Mouse (Mus musculus): ENCODE measurements at regions not wholly inside any gene's neighbourhood (a gene's known extent, or its start where the extent isn't known, plus 50 kb on each side); places are given as distances from the start of the nearest gene placed in this dataset.

DNA sequence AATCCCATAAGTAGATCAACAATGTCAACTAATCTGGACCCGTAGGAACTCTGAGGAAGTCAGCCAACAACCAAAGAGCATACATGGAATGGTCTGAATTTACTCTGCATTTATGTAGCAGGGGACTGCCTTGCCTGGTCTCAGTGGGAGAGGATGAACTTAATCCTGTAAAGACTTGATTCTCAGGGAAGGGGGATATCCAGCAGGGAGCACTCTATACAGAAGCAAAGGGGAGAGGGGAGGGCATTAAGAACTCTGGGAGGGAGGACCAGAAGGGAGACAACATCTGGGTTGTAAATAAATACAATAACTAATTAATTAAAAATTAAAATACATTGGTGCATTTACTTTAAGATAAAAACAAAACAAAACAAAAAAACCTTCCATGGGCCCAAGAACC lies 695.4 kb upstream of the Pcdh17 start:
- TF ChIP-seq ZKSCAN1 (IDR thresholded peaks at IDR 0.05; ENCODE audit: low read depth, low read length) (no peak), UBTF (IDR thresholded peaks at IDR 0.05; ENCODE audit: borderline replicate concordance, insufficient read depth, low read depth, low read length) (no peak), POLR2A (IDR thresholded peaks at IDR 0.05; ENCODE audit: control insufficient read depth in 1 of 2, insufficient read depth in 1 of 2, low read depth in 1 of 2, low read length in 2 of 2, poor library complexity in 1 of 2) (no peak), EP300 (IDR thresholded peaks at IDR 0.05; ENCODE audit: low read depth in 1 of 2, low read length in 2 of 2) (no peak), HCFC1 (IDR thresholded peaks at IDR 0.05; ENCODE audit: low read depth, low read length) (no peak), USF2 (IDR thresholded peaks at IDR 0.05; ENCODE audit: borderline replicate concordance in 1 of 2, insufficient read depth in 1 of 2, low read depth in 1 of 2, low read length in 2 of 2) (no peak), RAD21 (IDR thresholded peaks at IDR 0.05; ENCODE audit: low read depth, low read length) (no peak), GABPA (IDR thresholded peaks at IDR 0.05; ENCODE audit: low read depth, low read length) (no peak), POLR2AphosphoS2 (IDR thresholded peaks at IDR 0.05; ENCODE audit: low read length) (no peak), TCF12 (IDR thresholded peaks at IDR 0.05; ENCODE audit: low read depth, low read length) (no peak), CHD1 (IDR thresholded peaks at IDR 0.05; ENCODE audit: low read depth, low read length) (no peak), NELFE (IDR thresholded peaks at IDR 0.05; ENCODE audit: low read depth, low read length) (no peak), MYB (IDR thresholded peaks at IDR 0.05; ENCODE audit: low read depth, low read length) (no peak)
- peaks cover 0 to 21% of the 10 kb centered on the region in 2 experiments; a peak in 2 of 4 replicates for H3K36me3 ChIP-seq (ENCODE audit: control insufficient read depth in 1 of 2, insufficient read depth in 2 of 2, low read length in 2 of 2)
- no peaks in the 10 kb centered on the region for H3K27me3 ChIP-seq (ENCODE audit: control insufficient read depth in 1 of 2, insufficient read depth in 2 of 2, low read length in 2 of 2)
- no peak overlapping the region for H3K9ac ChIP-seq (ENCODE audit: control insufficient read depth, low read depth, low read length, poor library complexity, severe bottlenecking)
- no peak overlapping the region for H3K4me3 ChIP-seq (ENCODE audit: control insufficient read depth in 1 of 2, insufficient read depth in 1 of 2, low read depth in 2 of 2, low read length in 2 of 2)
- DNase-seq (ENCODE audit: low read depth, low spot score) = no peak
- H3K4me1 ChIP-seq (ENCODE audit: control insufficient read depth in 1 of 2, insufficient read depth in 2 of 2, low read length in 2 of 2) = peaks cover 3 to 11% of the 10 kb centered on the region in 2 experiments
- no peaks in the 10 kb centered on the region for H3K9me3 ChIP-seq (replicated peaks; ENCODE audit: insufficient read depth, low read length)
- no peaks in the 10 kb centered on the region for H3K79me2 ChIP-seq (ENCODE audit: control insufficient read depth, insufficient read depth, low read length, poor library complexity)
- H3K27ac ChIP-seq (ENCODE audit: control insufficient read depth, low read depth, low read length) = no peak overlapping the region

DNA sequence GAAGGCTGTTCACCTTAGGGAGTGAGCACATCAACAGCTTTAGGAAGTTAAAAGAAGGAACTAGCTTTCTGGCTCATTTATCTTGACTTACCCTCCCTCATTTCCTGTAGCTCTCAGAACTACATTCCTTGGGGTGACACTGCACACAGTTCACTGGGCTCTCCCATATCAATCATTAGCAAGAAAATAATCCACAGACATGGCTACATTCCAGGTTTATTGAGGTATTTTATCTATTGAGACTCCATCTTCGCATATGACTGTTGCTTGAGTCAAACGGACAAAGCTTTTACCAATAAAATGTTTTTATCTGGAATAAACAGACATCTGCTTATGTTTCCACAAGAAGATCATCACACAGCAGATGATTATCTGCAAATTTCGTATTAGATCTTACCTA lies 691.5 kb upstream of the Pcdh17 start:
- peak overlapping the region; percentile 92 for H3K27ac ChIP-seq (ENCODE audit: control insufficient read depth, low read depth, low read length)
- H3K4me1 ChIP-seq (ENCODE audit: control insufficient read depth in 1 of 2, insufficient read depth in 2 of 2, low read length in 2 of 2) = peaks cover 3 to 11% of the 10 kb centered on the region in 2 experiments
- no peak overlapping the region for H3K4me3 ChIP-seq (ENCODE audit: control insufficient read depth in 1 of 2, insufficient read depth in 1 of 2, low read depth in 2 of 2, low read length in 2 of 2)
- H3K27me3 ChIP-seq (ENCODE audit: control insufficient read depth in 1 of 2, insufficient read depth in 2 of 2, low read length in 2 of 2) = no peaks in the 10 kb centered on the region
- DNase-seq (ENCODE audit: low read depth, low spot score) = peak; percentile 92
- H3K9ac ChIP-seq (ENCODE audit: control insufficient read depth, low read depth, low read length, poor library complexity, severe bottlenecking) = no peak overlapping the region
- no peaks in the 10 kb centered on the region for H3K79me2 ChIP-seq (ENCODE audit: control insufficient read depth, insufficient read depth, low read length, poor library complexity)
- peaks cover 0 to 23% of the 10 kb centered on the region in 2 experiments; a peak in 2 of 4 replicates for H3K36me3 ChIP-seq (ENCODE audit: control insufficient read depth in 1 of 2, insufficient read depth in 2 of 2, low read length in 2 of 2)
- no peaks in the 10 kb centered on the region for H3K9me3 ChIP-seq (replicated peaks; ENCODE audit: insufficient read depth, low read length)
- TF ChIP-seq ZMIZ1 (IDR thresholded peaks at IDR 0.05; ENCODE audit: low read depth, low read length) (no peak), POLR2AphosphoS2 (IDR thresholded peaks at IDR 0.05; ENCODE audit: low read length) (no peak), MAZ (IDR thresholded peaks at IDR 0.05; ENCODE audit: low read depth, low read length) (no peak), E2F4 (IDR thresholded peaks at IDR 0.05; ENCODE audit: borderline replicate concordance, low read depth, low read length) (no peak), ZC3H11A (IDR thresholded peaks at IDR 0.05; ENCODE audit: low read depth, low read length) (no peak), RCOR1 (IDR thresholded peaks at IDR 0.05; ENCODE audit: low read depth, low read length) (peak; percentile 13; the same call in 1 of the 2 replicates), ELF1 (IDR thresholded peaks at IDR 0.05; ENCODE audit: low read depth, low read length) (peak; percentile 34; the same call in 1 of the 2 replicates), TCF12 (IDR thresholded peaks at IDR 0.05; ENCODE audit: low read depth, low read length) (peak; percentile 88), GATA1 (IDR thresholded peaks at IDR 0.05; ENCODE audit: low read depth, low read length) (peak; percentile 90), ZNF384 (IDR thresholded peaks at IDR 0.05; ENCODE audit: low read depth, low read length) (no peak), POLR2AphosphoS5 (IDR thresholded peaks at IDR 0.05; ENCODE audit: borderline replicate concordance, low read depth, low read length) (no peak), TAL1 (IDR thresholded peaks at IDR 0.05; ENCODE audit: low read length) (peak; percentile 33), POLR2A (IDR thresholded peaks at IDR 0.05; ENCODE audit: control insufficient read depth in 1 of 2, insufficient read depth in 1 of 2, low read depth in 1 of 2, low read length in 2 of 2, poor library complexity in 1 of 2) (no peak; a peak in 1 of 4 replicates), USF2 (IDR thresholded peaks at IDR 0.05; ENCODE audit: borderline replicate concordance in 1 of 2, insufficient read depth in 1 of 2, low read depth in 1 of 2, low read length in 2 of 2) (no peak), SIN3A (IDR thresholded peaks at IDR 0.05; ENCODE audit: low read length) (peak; percentile 43), GABPA (IDR thresholded peaks at IDR 0.05; ENCODE audit: low read depth, low read length) (no peak), TBP (IDR thresholded peaks at IDR 0.05; ENCODE audit: low read depth, low read length) (peak; percentile 24; the same call in 1 of the 2 replicates), MAFK (IDR thresholded peaks at IDR 0.05; ENCODE audit: borderline replicate concordance, low read depth, low read length) (peak; percentile 24; the same call in 1 of the 2 replicates), JUND (IDR thresholded peaks at IDR 0.05; ENCODE audit: low read depth, low read length) (peak; percentile 59; the same call in 1 of the 2 replicates), MYB (IDR thresholded peaks at IDR 0.05; ENCODE audit: low read depth, low read length) (peak; percentile 95), ETS1 (IDR thresholded peaks at IDR 0.05; ENCODE audit: low read depth, low read length) (no peak; the same call in none of the 2 replicates), EP300 (IDR thresholded peaks at IDR 0.05; ENCODE audit: low read depth in 1 of 2, low read length in 2 of 2) (peak; percentile 93 to 97), SMC3 (IDR thresholded peaks at IDR 0.05; ENCODE audit: low read depth, low read length) (0 out of 2 replicates have a peak, but pooled peaks have one; percentile 6), MYC (IDR thresholded peaks at IDR 0.05; ENCODE audit: low read depth, low read length) (no peak; the same call in 1 of the 2 replicates)

Measured in MEL (cell line).